Mouse (Mus musculus): Measurements from ENCODE around the gene Bmper.

Bmper gene

DNA sequence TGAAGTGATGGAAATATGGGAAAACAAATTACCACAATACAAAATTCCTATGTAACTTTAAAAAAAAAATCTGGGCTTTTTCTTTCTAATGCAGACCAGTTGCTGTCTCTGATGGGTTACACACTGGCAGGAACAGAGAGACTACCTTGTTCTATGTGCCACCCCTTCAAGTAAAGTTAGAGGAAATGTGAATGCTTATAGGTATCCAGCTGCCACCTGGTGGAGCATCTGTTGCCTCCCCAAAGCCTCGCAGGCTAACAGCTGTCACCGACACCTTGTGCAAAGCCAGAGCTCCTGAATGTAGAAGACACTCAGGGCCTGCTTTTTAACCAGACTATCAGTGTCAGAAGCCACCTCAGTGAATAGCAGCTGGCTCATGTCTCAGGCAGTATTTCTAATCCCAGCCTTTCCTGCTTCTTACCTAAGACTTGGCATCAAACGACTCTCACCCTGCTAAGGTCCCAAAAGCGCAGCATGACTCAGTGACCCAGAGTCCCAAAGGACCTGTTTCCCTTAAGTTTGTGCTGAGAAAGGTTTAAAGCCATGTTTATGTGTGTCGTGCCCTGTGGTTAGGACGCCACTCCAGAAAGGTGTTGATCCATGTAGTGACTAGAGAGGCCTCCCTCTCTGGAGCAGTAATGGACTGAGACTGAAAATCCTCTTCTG lies 171.9 kb downstream of the Bmper start:
- in situ Hi-C loops (cut with MboI; ENCODE audit: low pct_unique_long_range_greater_than_20kb in 1 of 2, low sequenced_read_pairs in 2 of 2, unreplicated experiment in 1 of 2), result no loop called here

DNA sequence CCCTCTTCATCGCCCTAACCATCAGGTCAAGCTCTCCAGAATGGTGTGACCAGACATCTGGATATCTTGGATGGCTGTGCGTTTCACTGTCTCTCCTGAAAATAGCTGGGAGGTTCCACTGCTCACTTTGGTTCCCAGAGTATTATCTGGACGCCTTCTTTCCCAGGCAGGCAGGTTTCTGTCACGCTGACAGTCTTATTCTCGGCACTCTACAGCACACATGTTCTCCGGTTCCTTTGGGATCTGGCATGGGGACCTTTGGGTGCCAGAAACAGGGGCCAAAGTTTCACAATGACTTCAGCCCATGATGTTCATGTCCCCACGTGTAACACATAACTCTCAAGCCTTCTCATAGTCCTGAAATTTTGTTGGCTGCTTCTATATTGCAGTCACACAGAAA lies 173.3 kb downstream of the Bmper start:
- in situ Hi-C loops (cut with MboI; ENCODE audit: low pct_unique_long_range_greater_than_20kb in 1 of 2, low sequenced_read_pairs in 2 of 2, unreplicated experiment in 1 of 2), result no loop called here

DNA sequence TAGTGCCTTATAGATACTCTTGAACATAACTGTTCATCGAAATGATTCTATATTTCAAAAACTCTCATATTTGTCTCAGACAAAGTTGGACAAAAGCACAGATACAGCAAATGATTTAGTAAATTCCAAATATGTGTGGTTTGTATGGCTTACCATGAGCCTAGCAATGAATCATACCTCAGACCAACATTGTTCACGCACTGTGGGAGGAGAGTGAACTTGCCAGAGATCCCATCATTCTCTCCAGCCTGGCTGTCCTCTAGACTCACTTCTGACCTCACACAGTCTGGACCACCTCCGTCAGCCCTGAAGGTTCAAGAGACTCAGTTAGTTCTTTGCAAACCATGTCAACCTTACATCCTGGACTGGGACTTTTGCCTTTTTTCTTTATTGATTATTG lies 175.0 kb downstream of the Bmper start:
- in situ Hi-C loops (cut with MboI; ENCODE audit: low pct_unique_long_range_greater_than_20kb in 1 of 2, low sequenced_read_pairs in 2 of 2, unreplicated experiment in 1 of 2), result no loop called here

DNA sequence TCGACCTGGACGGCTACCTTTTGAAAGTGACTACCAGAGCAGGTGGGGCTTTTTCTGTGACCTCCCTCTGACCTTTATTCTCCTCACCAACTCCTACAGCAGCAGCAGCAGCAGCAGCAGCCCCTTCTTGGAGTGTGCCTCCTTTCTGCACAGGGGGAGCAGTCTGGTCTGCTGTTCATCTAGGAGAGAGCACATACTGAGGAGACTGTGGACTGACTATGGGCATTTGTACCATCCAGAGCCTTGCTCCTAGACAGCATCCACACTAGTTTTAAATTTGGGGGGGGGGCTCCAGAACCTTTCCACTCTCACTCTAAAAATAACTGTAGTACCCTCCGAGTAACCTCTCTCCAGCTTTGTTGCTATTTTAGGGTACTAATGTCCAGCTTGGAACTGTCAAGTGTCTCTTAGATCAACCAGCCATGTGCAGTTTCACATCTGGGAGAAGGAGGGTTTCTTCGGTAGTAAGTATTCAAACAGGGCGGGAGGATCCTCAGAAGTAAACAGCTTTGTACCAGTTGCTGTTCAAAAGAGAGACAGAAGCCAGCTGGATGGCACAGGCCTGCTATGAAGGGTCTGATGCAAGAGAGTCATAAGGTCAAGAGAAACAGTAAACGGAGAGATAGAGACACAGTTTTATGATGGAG lies 176.9 kb downstream of the Bmper start:
- in situ Hi-C loops (cut with MboI; ENCODE audit: low pct_unique_long_range_greater_than_20kb in 1 of 2, low sequenced_read_pairs in 2 of 2, unreplicated experiment in 1 of 2), result no loop called here

DNA sequence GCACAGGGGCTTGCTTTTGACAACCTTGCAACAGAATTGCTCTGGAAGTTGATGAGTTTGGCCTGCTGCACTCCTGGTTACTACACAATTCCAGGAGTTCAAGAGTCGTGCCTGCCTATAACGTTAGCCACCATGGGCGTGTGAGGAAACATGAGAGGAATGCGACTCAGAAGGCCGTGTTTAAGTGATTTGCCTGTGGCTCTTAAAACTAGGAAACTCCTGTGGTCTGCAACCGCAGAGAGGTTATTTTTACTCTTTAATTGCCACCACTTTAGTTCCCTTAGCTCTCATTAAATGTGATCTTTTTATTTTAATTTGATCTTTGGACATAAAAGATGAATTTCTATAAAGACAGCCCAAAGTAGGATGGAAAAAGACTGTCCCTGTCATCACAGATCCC lies 184.5 kb downstream of the Bmper start:
- in situ Hi-C loops (cut with MboI; ENCODE audit: low pct_unique_long_range_greater_than_20kb in 1 of 2, low sequenced_read_pairs in 2 of 2, unreplicated experiment in 1 of 2), result no loop called here

DNA sequence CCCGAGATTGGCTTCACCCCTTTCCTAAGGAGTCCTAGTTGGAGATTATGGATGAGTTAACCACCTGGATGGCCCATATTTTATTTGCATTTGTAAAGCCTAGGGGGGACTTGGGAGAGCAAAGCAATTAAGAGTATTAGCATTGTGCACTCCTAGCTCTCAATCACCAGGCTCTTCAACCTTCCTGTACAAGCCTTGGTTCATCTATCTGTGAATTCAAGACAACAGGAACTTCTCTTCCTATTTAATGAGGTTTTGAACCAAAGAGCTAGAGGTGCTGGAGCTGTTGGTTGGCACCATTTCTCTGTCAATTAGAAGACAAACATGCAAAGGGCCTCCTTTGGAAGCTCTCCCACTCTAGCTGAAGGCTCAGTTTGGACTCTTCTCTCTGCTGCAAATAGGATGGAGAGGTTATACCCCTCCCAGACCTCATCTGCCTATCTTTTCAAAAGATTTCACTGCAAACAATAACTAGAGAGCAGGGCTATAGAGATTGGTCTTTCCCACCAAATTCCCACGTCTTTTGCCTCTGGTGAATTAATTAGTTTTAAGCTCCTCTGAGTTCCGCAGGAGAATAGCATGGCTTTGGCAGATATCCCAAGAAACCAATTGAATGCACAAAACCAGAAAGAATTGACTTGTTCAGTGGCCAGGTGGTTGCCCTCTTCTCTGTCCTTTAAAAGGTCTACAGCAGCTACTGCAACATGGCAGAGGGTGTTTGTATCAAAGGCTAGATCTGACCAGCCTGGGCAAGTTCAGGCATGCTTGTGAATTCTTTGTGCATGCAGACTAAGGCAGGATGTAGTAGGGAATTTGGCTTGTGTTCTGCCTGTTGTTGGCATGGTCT lies 185.3 kb downstream of the Bmper start:
- in situ Hi-C loops (cut with MboI; ENCODE audit: low pct_unique_long_range_greater_than_20kb in 1 of 2, low sequenced_read_pairs in 2 of 2, unreplicated experiment in 1 of 2), result no loop called here

DNA sequence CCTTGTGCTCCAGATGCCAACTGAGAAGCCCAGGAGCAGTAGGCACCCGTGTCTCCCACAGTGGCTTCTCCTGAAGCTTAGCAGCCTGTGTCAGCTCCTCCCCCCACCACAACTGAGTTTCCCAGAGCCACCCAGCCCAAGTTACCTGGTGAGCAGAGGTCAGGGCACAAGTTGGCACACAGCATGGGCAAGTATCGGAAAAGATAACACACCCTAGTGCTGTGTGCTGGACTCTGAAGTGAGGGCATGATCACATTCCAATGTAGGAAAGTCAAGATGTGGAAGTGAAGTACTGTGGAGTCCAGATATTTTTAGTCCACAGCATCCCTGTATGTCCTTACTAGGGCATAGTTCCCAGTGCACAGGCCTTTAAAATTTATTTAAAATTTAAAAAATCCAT lies 187.7 kb downstream of the Bmper start:
- in situ Hi-C loops (cut with MboI; ENCODE audit: low pct_unique_long_range_greater_than_20kb in 1 of 2, low sequenced_read_pairs in 2 of 2, unreplicated experiment in 1 of 2), result no loop called here

DNA sequence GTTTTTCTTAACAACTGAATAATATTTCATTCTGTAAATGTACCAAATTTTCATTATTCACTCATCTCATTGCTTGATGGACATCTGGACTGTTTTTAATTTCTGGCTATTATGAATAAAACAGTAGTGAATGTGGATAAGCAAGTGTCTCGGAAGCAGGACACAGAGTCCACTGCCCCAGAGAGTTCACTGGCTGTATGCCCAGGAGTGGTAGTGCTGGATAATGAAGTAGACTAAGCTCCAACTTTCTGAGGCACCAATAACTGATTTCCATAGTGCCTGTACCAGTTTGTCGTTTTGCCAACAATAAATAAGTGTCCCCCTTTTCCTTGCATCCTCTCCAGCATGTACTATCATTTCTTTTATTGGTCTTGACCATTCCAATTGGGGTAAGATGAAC lies 190.1 kb downstream of the Bmper start:
- in situ Hi-C loops (cut with MboI; ENCODE audit: low pct_unique_long_range_greater_than_20kb in 1 of 2, low sequenced_read_pairs in 2 of 2, unreplicated experiment in 1 of 2), result no loop called here

DNA sequence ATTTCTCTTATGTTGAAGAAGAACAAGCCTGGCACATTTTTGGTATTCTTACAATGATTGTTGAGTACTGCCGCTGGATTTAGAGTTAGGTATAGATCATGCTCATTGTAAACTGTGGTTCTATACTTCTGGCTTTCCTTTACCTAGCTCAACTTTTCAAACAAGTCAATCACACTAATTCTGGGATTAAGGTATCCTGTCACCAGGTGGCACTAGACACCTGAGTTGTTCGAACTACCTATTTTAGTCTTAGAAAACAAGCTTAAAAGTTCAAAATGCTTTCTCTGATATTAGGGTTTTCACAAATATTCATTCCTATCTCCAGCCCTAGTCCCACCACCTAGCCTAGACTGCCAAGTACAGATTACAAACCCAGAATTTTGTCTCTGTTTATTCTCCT lies 196.2 kb downstream of the Bmper start:
- in situ Hi-C loops (cut with MboI; ENCODE audit: low pct_unique_long_range_greater_than_20kb in 1 of 2, low sequenced_read_pairs in 2 of 2, unreplicated experiment in 1 of 2), result no loop called here

DNA sequence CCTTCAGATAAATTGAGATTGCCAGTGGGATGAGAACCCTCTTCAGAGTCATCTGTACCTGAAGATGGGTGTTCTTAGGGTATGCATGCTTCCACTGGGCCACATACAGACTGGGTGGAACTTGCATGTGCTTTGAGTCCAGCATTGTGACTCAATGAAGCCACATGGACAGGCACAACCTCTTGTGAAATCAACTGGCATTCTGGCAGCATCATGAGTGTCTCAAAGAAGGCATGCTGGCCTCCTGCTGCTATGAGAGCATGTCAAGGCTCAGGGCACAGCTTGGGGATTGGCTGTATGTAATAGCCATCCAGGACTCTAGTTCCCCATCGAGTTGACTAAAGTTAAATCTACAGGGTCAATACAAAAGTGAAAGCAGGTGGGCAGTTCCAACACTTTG lies 200.9 kb downstream of the Bmper start:
- in situ Hi-C loops (cut with MboI; ENCODE audit: low pct_unique_long_range_greater_than_20kb in 1 of 2, low sequenced_read_pairs in 2 of 2, unreplicated experiment in 1 of 2), result no loop called here

DNA sequence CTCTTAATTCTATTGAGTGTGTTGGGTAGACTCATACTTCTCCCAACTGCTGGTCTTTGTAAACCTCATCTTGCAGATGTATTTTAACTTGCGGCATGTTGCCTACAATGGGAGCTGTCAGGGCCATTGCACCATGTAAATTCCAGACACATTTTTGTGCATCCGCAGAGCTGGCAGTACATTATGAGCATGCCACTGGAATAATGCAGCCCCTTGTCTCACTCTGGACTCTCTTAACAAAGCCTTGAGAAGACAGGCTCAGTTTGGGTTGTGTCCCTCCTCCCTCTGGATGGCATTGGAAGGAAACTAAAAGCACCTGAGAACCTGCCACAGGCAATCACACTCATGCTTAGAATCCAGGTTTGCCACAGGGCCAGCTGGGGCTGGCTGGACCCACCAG lies 209.8 kb downstream of the Bmper start:
- in situ Hi-C loops (cut with MboI; ENCODE audit: low pct_unique_long_range_greater_than_20kb in 1 of 2, low sequenced_read_pairs in 2 of 2, unreplicated experiment in 1 of 2), result no loop called here

DNA sequence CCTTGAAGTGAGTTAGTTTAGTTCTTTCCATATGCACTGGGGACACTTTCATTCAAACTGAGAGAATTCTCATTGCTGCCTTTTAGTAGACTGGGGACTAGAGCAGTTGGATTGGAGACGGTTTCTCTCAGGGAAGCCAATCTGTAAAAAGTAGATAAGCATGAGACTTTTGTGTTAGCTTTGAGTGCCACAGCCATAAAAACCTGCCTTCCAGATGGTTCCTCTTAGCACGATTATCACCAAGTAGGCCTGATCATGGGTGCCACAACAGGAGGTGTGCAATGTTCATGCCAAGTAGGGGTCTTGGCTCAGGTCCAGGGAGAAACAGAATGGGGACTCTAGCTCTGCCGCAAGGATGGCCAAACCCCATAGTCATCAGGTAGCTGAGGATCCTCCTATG lies 210.4 kb downstream of the Bmper start:
- in situ Hi-C loops (cut with MboI; ENCODE audit: low pct_unique_long_range_greater_than_20kb in 1 of 2, low sequenced_read_pairs in 2 of 2, unreplicated experiment in 1 of 2), result no loop called here

DNA sequence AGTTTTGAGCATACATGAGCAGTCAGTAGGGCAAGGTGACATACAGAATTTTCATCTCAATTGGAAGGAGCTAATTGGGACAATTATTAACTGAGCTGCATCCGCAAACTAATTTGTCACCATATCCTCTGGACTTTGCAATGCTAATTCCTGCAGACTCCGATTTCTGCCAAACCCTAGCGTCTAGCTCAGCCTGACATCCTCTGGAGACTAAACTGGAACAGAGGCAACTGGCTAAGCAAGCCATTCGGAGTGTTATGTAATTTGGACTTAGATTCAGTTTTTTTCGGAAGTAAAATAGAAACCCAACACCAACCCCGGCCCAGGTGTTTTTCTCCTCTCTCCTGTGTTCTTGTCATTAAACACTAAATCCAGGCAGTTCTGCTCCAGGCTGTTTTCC lies 213.9 kb downstream of the Bmper start:
- in situ Hi-C loops (cut with MboI; ENCODE audit: low pct_unique_long_range_greater_than_20kb in 1 of 2, low sequenced_read_pairs in 2 of 2, unreplicated experiment in 1 of 2), result no loop called here

DNA sequence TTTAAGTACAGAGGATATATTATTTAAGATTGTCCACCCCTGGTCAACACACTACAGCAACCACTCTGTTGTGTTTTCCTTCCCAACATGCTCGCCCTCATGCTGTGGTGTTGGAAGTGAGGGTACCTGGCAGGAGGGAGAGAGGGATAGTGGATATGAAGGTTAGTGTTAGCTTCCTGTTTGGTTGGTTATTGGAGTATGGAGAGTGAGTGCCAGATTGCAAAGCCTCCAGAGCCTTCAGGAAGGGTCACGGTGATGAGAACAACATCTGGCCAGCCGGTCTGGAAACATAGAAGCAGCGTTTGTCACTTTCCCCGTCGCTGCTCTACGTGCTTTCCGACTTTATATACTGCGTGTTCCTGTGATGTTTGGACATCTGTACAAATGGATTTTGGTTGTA lies 215.8 kb downstream of the Bmper start:
- in situ Hi-C loops (cut with MboI; ENCODE audit: low pct_unique_long_range_greater_than_20kb in 1 of 2, low sequenced_read_pairs in 2 of 2, unreplicated experiment in 1 of 2), result no loop called here

DNA sequence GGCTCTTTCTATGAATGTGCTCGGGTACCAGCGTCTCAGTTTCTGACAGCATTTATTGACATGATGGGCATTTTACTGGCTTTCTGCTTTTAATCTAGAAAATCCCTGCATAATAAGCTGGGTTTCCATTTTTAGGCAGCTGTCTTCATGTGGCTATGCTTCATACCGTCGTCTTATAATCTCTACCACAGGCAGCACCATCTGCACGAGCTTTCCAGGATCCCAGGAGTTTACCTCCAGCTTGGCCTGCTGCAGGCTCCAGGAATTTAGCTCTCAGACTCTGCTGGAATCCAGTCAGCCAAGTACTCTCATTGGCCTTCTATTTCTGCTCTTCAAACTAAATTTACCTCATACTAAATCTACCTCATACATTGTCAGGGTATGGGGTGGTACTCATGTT lies 219.3 kb downstream of the Bmper start:
- in situ Hi-C loops (cut with MboI; ENCODE audit: low pct_unique_long_range_greater_than_20kb in 1 of 2, low sequenced_read_pairs in 2 of 2, unreplicated experiment in 1 of 2), result no loop called here

DNA sequence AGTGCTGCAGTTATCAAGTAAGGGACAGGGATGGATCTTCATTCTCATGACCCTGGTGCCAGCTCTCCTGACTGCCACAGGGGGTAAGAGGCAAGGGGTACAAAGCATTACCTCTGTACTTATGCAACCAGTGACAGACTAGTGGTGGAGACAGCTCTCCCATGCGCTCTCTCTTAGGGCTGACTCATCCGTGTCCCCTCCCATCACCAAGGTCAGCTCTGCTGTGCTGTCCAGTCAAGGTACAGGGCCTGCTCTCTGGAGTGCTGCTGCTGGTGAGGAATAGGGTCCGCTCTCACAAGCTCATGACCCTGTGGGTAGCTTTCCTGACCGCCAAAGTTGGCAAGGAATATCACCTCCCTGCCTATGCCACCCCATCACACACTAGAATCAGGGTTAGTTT lies 222.1 kb downstream of the Bmper start:
- in situ Hi-C loops (cut with MboI; ENCODE audit: low pct_unique_long_range_greater_than_20kb in 1 of 2, low sequenced_read_pairs in 2 of 2, unreplicated experiment in 1 of 2), result no loop called here

DNA sequence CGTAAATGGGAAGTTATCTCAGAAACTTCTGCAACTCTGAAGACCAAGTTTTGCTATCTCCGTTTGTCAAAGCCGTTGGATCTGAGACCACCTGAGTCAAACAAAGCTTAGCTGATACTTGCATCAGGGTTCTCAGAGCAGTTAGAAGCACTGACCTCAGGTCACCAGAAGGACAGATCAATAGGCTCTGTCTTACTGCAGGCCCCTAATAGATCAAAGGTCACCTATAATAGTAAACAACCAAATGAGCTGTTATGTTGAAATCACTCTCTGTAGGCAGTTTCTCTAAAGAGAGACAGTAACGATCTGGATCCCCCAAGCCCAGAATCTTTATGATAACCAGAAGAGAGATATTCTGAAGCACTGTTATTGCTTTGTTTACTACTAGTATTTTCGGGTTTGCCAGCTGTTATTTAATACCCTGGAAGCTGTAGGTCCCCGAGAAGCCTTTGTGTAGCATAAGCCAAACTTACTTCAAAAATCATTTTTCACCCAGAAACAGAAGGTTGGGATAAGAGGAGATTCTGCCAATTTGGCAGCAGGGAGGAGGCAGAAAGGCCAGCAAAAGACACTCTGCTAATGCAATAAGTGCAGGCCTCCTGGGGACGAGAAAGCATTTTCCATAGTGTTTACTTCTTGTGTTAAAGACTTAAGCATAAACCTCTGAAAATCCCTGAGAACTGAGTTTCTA lies 224.5 kb downstream of the Bmper start:
- in situ Hi-C loops (cut with MboI; ENCODE audit: low pct_unique_long_range_greater_than_20kb in 1 of 2, low sequenced_read_pairs in 2 of 2, unreplicated experiment in 1 of 2), result no loop called here

DNA sequence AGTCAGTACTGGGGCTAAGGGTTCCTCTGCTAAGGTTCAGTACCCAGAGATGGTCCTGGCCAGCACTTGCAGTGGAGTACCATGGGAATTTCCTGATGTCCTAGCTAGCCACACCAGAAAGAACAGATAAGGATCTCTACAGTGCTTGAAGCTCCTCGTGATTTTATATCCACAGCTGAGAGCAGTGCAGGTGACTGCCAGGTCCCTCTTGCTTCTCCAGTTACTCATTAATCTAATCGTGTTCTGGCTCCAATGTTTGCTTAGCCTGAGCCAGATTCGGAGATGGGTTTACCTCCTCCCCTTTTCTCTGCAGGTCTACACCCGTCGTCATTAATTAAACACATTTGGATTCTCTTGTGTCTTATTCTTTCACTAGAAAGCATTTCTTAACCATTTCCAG lies 230.4 kb downstream of the Bmper start:
- in situ Hi-C loops (cut with MboI; ENCODE audit: low pct_unique_long_range_greater_than_20kb in 1 of 2, low sequenced_read_pairs in 2 of 2, unreplicated experiment in 1 of 2), result no loop called here

DNA sequence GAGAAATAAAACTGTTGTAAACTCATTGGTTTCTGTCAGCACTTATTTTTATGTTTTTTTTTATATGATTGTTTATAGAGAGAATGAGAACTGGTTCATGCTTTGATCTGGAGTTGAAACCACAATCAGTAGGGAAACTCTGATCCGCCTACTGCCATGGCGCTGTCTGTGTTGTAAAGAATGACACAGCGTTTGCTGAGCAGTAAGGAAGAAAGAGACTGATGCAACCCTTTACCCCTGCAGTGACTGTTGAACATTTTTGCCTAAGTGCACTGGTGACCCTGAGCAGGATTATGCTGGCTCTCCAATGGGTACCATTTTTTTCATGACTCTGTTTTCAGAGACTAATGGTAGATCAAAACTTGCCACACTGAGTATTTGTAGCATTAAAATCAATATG lies 234.3 kb downstream of the Bmper start:
- in situ Hi-C loops (cut with MboI; ENCODE audit: low pct_unique_long_range_greater_than_20kb in 1 of 2, low sequenced_read_pairs in 2 of 2, unreplicated experiment in 1 of 2), result no loop called here
